Mouse (Mus musculus): ENCODE data around the gene Gm9887. TPM values are rescaled to one million over a fixed set of nuclear protein-coding genes. Genes with fewer than 3 reads are reported as not detected.
A peak's percentile ranks its signal among the peaks of the same experiment; 100 is the strongest.
"Not testable (repeated sequence)": the region's sequence is repeated elsewhere in the genome, so short reads cannot be mapped to it uniquely, and the experiment has no call there.

Gm9887 gene
- polyA plus RNA-seq, 1 experiment from 2014 or later: 0.51 TPM

- not testable (repeated sequence) for H3K27ac ChIP-seq (replicated peaks; ENCODE audit: low read depth, low read length); H3K9me3 ChIP-seq (ENCODE audit: control insufficient read depth, low read length); H3K36me3 ChIP-seq (ENCODE audit: control insufficient read depth, insufficient read depth, low read length); H3K4me3 ChIP-seq (replicated peaks; ENCODE audit: low read depth, low read length); ATAC-seq (ENCODE audit: low FRiP score, low TSS enrichment); DNase-seq; H3K4me2 ChIP-seq (ENCODE audit: low read length); H3K27me3 ChIP-seq (ENCODE audit: control insufficient read depth, insufficient read depth, low read length); H3K9ac ChIP-seq (replicated peaks; ENCODE audit: low read length)
- peaks cover 19% of the 10 kb centered on the region for H3K4me1 ChIP-seq (ENCODE audit: control insufficient read depth, insufficient read depth, low read length)
- 97% methylated on average over 6 of the region's 6 CpGs for WGBS
Observed at GRCm38 (mm10) chr12:69377636-69378035, 5.4 kb upstream of the Gm9887 start.

GRCm38 (mm10) chr12:69377188-69377587, 4.9 kb upstream of the Gm9887 start:
- Histone ChIP-seq H3K9ac (replicated peaks; ENCODE audit: low read length) (no peak overlapping the region), H3K4me2 (ENCODE audit: low read length) (no peak overlapping the region), H3K4me1 (ENCODE audit: control insufficient read depth, insufficient read depth, low read length) (peaks cover 19% of the 10 kb centered on the region), H3K36me3 (ENCODE audit: control insufficient read depth, insufficient read depth, low read length) (0 out of 2 replicates have a peak, but pooled peaks cover 6% of the 10 kb centered on the region), H3K27me3 (ENCODE audit: control insufficient read depth, insufficient read depth, low read length) (no peaks in the 10 kb centered on the region), H3K4me3 (replicated peaks; ENCODE audit: low read depth, low read length) (no peak overlapping the region), H3K27ac (replicated peaks; ENCODE audit: low read depth, low read length) (no peak overlapping the region), H3K9me3 (ENCODE audit: control insufficient read depth, low read length) (no peaks in the 10 kb centered on the region)
- ATAC-seq (ENCODE audit: low FRiP score, low TSS enrichment) (no peak), DNase-seq (no peak)
- WGBS: 98% methylated on average over 1 of the region's 1 CpGs

- Histone ChIP-seq H3K27ac (replicated peaks; ENCODE audit: low read depth, low read length) (no peak overlapping the region), H3K9ac (replicated peaks; ENCODE audit: low read length) (no peak overlapping the region), H3K4me3 (replicated peaks; ENCODE audit: low read depth, low read length) (no peak overlapping the region), H3K4me1 (ENCODE audit: control insufficient read depth, insufficient read depth, low read length) (peaks cover 19% of the 10 kb centered on the region), H3K4me2 (ENCODE audit: low read length) (no peak overlapping the region), H3K27me3 (ENCODE audit: control insufficient read depth, insufficient read depth, low read length) (no peaks in the 10 kb centered on the region), H3K36me3 (ENCODE audit: control insufficient read depth, insufficient read depth, low read length) (0 out of 2 replicates have a peak, but pooled peaks cover 6% of the 10 kb centered on the region), H3K9me3 (ENCODE audit: control insufficient read depth, low read length) (no peaks in the 10 kb centered on the region)
- DNase-seq (no peak), ATAC-seq (ENCODE audit: low FRiP score, low TSS enrichment) (no peak)
- WGBS: 82% methylated on average over 2 of the region's 2 CpGs
Observed at GRCm38 (mm10) chr12:69376132-69376531, 3.9 kb upstream of the Gm9887 start.

- no peak overlapping the region for H3K27ac ChIP-seq (replicated peaks; ENCODE audit: low read depth, low read length)
- 44% methylated on average over 11 of the region's 11 CpGs for WGBS
- ATAC-seq (ENCODE audit: low FRiP score, low TSS enrichment): no peak
- peak overlapping the region; percentile 99 for H3K4me3 ChIP-seq (replicated peaks; ENCODE audit: low read depth, low read length)
- no peaks in the 10 kb centered on the region for H3K9me3 ChIP-seq (ENCODE audit: control insufficient read depth, low read length)
- H3K4me1 ChIP-seq (ENCODE audit: control insufficient read depth, insufficient read depth, low read length): peaks cover 19% of the 10 kb centered on the region
- no peaks in the 10 kb centered on the region for H3K27me3 ChIP-seq (ENCODE audit: control insufficient read depth, insufficient read depth, low read length)
- peak overlapping the region; percentile 97 for H3K4me2 ChIP-seq (ENCODE audit: low read length)
- H3K36me3 ChIP-seq (ENCODE audit: control insufficient read depth, insufficient read depth, low read length): 0 out of 2 replicates have a peak, but pooled peaks cover 6% of the 10 kb centered on the region
- peak overlapping the region; percentile 88; the same call in 1 of the 2 replicates for H3K9ac ChIP-seq (replicated peaks; ENCODE audit: low read length)
- no peak for DNase-seq
Observed at GRCm38 (mm10) chr12:69373850-69374766, 1.9 kb upstream of the Gm9887 start.

- ATAC-seq (ENCODE audit: low FRiP score, low TSS enrichment): peak; percentile 12
- DNase-seq: peak; percentile 37
- H3K27me3 ChIP-seq (ENCODE audit: control insufficient read depth, insufficient read depth, low read length): no peaks in the 10 kb centered on the region
- H3K4me3 ChIP-seq (replicated peaks; ENCODE audit: low read depth, low read length): peak overlapping the region; percentile 99
- peak overlapping the region; percentile 88 for H3K9ac ChIP-seq (replicated peaks; ENCODE audit: low read length)
- H3K4me1 ChIP-seq (ENCODE audit: control insufficient read depth, insufficient read depth, low read length): peaks cover 19% of the 10 kb centered on the region
- under 1% methylated on average over 42 of the region's 42 CpGs for WGBS
- peak overlapping the region; percentile 97 for H3K4me2 ChIP-seq (ENCODE audit: low read length)
- 0 out of 2 replicates have a peak, but pooled peaks cover 6% of the 10 kb centered on the region for H3K36me3 ChIP-seq (ENCODE audit: control insufficient read depth, insufficient read depth, low read length)
- no peaks in the 10 kb centered on the region for H3K9me3 ChIP-seq (ENCODE audit: control insufficient read depth, low read length)
- peak overlapping the region; percentile 90 for H3K27ac ChIP-seq (replicated peaks; ENCODE audit: low read depth, low read length)
Observed at GRCm38 (mm10) chr12:69372731-69373331, 573 bp upstream of the Gm9887 start.

- H3K4me1 ChIP-seq (ENCODE audit: control insufficient read depth, insufficient read depth, low read length): peaks cover 19% of the 10 kb centered on the region
- ATAC-seq (ENCODE audit: low FRiP score, low TSS enrichment) (peak; percentile 84), DNase-seq (no peak)
- H3K36me3 ChIP-seq (ENCODE audit: control insufficient read depth, insufficient read depth, low read length): 0 out of 2 replicates have a peak, but pooled peaks cover 6% of the 10 kb centered on the region
- H3K9ac ChIP-seq (replicated peaks; ENCODE audit: low read length): peak overlapping the region; percentile 55
- H3K27ac ChIP-seq (replicated peaks; ENCODE audit: low read depth, low read length): peak overlapping the region; percentile 90
- WGBS: 1% methylated on average over 24 of the region's 24 CpGs
- peak overlapping the region; percentile 99 for H3K4me3 ChIP-seq (replicated peaks; ENCODE audit: low read depth, low read length)
- peak overlapping the region; percentile 66 for H3K4me2 ChIP-seq (ENCODE audit: low read length)
- no peaks in the 10 kb centered on the region for H3K9me3 ChIP-seq (ENCODE audit: control insufficient read depth, low read length)
- H3K27me3 ChIP-seq (ENCODE audit: control insufficient read depth, insufficient read depth, low read length): no peaks in the 10 kb centered on the region
Observed at GRCm38 (mm10) chr12:69371421-69371853, 821 bp downstream of the Gm9887 start.

GRCm38 (mm10) chr12:69370936-69371335, 1.3 kb downstream of the Gm9887 start:
- H3K9me3 ChIP-seq (ENCODE audit: control insufficient read depth, low read length): no peaks in the 10 kb centered on the region

GRCm38 (mm10) chr12:69367557-69367956, 4.7 kb downstream of the Gm9887 start:
- ATAC-seq (ENCODE audit: low FRiP score, low TSS enrichment) (no peak), DNase-seq (no peak)
- no peak overlapping the region for H3K4me3 ChIP-seq (replicated peaks; ENCODE audit: low read depth, low read length)
- H3K4me2 ChIP-seq (ENCODE audit: low read length): no peak overlapping the region
- no peaks in the 10 kb centered on the region for H3K36me3 ChIP-seq (ENCODE audit: control insufficient read depth, insufficient read depth, low read length)
- no peaks in the 10 kb centered on the region for H3K27me3 ChIP-seq (ENCODE audit: control insufficient read depth, insufficient read depth, low read length)
- H3K27ac ChIP-seq (replicated peaks; ENCODE audit: low read depth, low read length): no peak overlapping the region
- no peaks in the 10 kb centered on the region; the same call in 1 of the 2 replicates for H3K4me1 ChIP-seq (ENCODE audit: control insufficient read depth, insufficient read depth, low read length)
- no peaks in the 10 kb centered on the region for H3K9me3 ChIP-seq (ENCODE audit: control insufficient read depth, low read length)
- H3K9ac ChIP-seq (replicated peaks; ENCODE audit: low read length): no peak overlapping the region
- 74% methylated on average over 2 of the region's 2 CpGs for WGBS

More at GRCm38 (mm10) chr12:69370936-69371335, 1.3 kb downstream of the Gm9887 start:
- H3K4me1 ChIP-seq (ENCODE audit: control insufficient read depth, insufficient read depth, low read length): peaks cover 19% of the 10 kb centered on the region
- WGBS: 16% methylated on average over 7 of the region's 7 CpGs
- H3K36me3 ChIP-seq (ENCODE audit: control insufficient read depth, insufficient read depth, low read length): 0 out of 2 replicates have a peak, but pooled peaks cover 4% of the 10 kb centered on the region
- H3K4me2 ChIP-seq (ENCODE audit: low read length): peak overlapping the region; percentile 66
- DNase-seq: no peak
- no peaks in the 10 kb centered on the region for H3K27me3 ChIP-seq (ENCODE audit: control insufficient read depth, insufficient read depth, low read length)
- peak overlapping the region; percentile 90 for H3K27ac ChIP-seq (replicated peaks; ENCODE audit: low read depth, low read length)
- ATAC-seq (ENCODE audit: low FRiP score, low TSS enrichment): no peak
- H3K4me3 ChIP-seq (replicated peaks; ENCODE audit: low read depth, low read length): peak overlapping the region; percentile 99
- peak overlapping the region; percentile 55 for H3K9ac ChIP-seq (replicated peaks; ENCODE audit: low read length)

Data from midbrain, embryonic 14.5 days (tissue).